Mouse (Mus musculus) CH12.LX (cell line): Measurements from ENCODE around the gene Perm1. TPM values are rescaled to one million over a fixed set of nuclear protein-coding genes. Genes with fewer than 3 reads are reported as not detected.

Source experiments
- DNase-seq: peaks from one replicate; pipeline ENCODE4 v3.0.0-alpha.2; 2013; ENCODE audit errors: extremely low read depth
- H3K27ac ChIP-seq: 2 replicates; pipeline ENCODE4 v1.5.1; 2012; ENCODE audit warnings: low read depth, mild to moderate bottlenecking, control low read depth, moderate library complexity; ENCODE audit not compliant: insufficient read depth
- H3K27me3 ChIP-seq: replicated peaks from 2 replicates; pipeline ENCODE3; 2012; ENCODE audit warnings: inconsistent platforms
- H3K36me3 ChIP-seq, 2 experiments: replicated peaks in 1 of 2; 2 replicates each; pipeline versions ENCODE3 to v1.6.1; 2012; ENCODE audit warnings: inconsistent platforms in 1 of 2, low read length in 1 of 2, mild to moderate bottlenecking in 1 of 2, mixed read lengths in 1 of 2, moderate library complexity in 1 of 2; ENCODE audit not compliant: control insufficient read depth in 1 of 2, insufficient read depth in 1 of 2
- H3K4me1 ChIP-seq, 2 experiments: 2 replicates each; pipeline ENCODE4 v1.6.1; 2012; ENCODE audit warnings: inconsistent platforms in 1 of 2, moderate library complexity in 1 of 2; ENCODE audit not compliant: insufficient read depth in 2 of 2, control insufficient read depth in 1 of 2
- H3K4me2 ChIP-seq: 2 replicates; pipeline ENCODE4 v1.6.1; 2012; ENCODE audit warnings: low read depth, mild to moderate bottlenecking, control low read depth; ENCODE audit not compliant: poor library complexity, insufficient read depth, severe bottlenecking
- H3K4me3 ChIP-seq, 3 experiments: fragments of 150-350 bp in 1 of 3; sonication (generic) in 1 of 3; replicated peaks in 1 of 3; 2 replicates each; pipeline versions ENCODE3 to v1.5.1; 2011 to 2012; ENCODE audit warnings: low read depth in 2 of 3, low read length in 2 of 3, mild to moderate bottlenecking in 2 of 3, moderate library complexity in 2 of 3, control low read depth in 1 of 3, improper control_type of control experiment in 1 of 3, inconsistent platforms in 1 of 3, mixed read lengths in 1 of 3; ENCODE audit not compliant: poor library complexity in 1 of 3
- H3K79me2 ChIP-seq: replicated peaks from 2 replicates; pipeline ENCODE4 v1.6.1; 2012; ENCODE audit warnings: mild to moderate bottlenecking, moderate library complexity; ENCODE audit not compliant: control insufficient read depth, poor library complexity, insufficient read depth, severe bottlenecking; ENCODE audit errors: extremely low read depth
- H3K9ac ChIP-seq: 2 replicates; pipeline ENCODE4 v1.6.1; 2012; ENCODE audit warnings: low read depth, mild to moderate bottlenecking, control low read depth, moderate library complexity; ENCODE audit not compliant: insufficient read depth
- H3K9me3 ChIP-seq: replicated peaks from 2 replicates; pipeline ENCODE3; 2012; ENCODE audit warnings: low read length, inconsistent platforms, mixed read lengths
- E2F4 ChIP-seq: IDR thresholded peaks from 2 replicates; pipeline ENCODE4 v1.6.1; 2011; ENCODE audit warnings: low read depth, low read length, improper control_type of control experiment; ENCODE audit not compliant: insufficient replicate concordance
- HCFC1 ChIP-seq: IDR thresholded peaks from 2 replicates; pipeline ENCODE4 v1.6.1; 2012; ENCODE audit warnings: low read depth, mild to moderate bottlenecking, inconsistent platforms, low read length, improper control_type of control experiment
- IRF4 ChIP-seq: IDR thresholded peaks from 2 replicates; pipeline ENCODE4 v1.6.1; 2014; ENCODE audit warnings: low read depth, mild to moderate bottlenecking, inconsistent platforms, low read length, improper control_type of control experiment
- JUN ChIP-seq: IDR thresholded peaks from 2 replicates; pipeline ENCODE4 v1.6.1; 2011; ENCODE audit warnings: low read depth, mild to moderate bottlenecking, low read length, improper control_type of control experiment, moderate library complexity; ENCODE audit not compliant: insufficient read depth
- JUND ChIP-seq: conservative IDR thresholded peaks from 2 replicates; pipeline ENCODE4 v1.6.1; 2011; ENCODE audit warnings: low read depth, low read length, improper control_type of control experiment
- KAT2A ChIP-seq: IDR thresholded peaks from 2 replicates; pipeline ENCODE4 v1.6.1; 2012; ENCODE audit warnings: low read length, improper control_type of control experiment, inconsistent platforms; ENCODE audit not compliant: insufficient replicate concordance
- MAZ ChIP-seq: IDR thresholded peaks from 2 replicates; pipeline ENCODE4 v1.6.1; 2012; ENCODE audit warnings: low read depth, mild to moderate bottlenecking, inconsistent platforms, low read length, improper control_type of control experiment, moderate library complexity
- NELFE ChIP-seq: IDR thresholded peaks from 2 replicates; pipeline ENCODE4 v1.6.1; 2011; ENCODE audit warnings: low read depth, low read length, improper control_type of control experiment
- NRF1 ChIP-seq: IDR thresholded peaks from 2 replicates; pipeline ENCODE4 v1.6.1; 2014; ENCODE audit warnings: low read depth, mild to moderate bottlenecking, inconsistent platforms, low read length, improper control_type of control experiment, moderate library complexity
- PAX5 ChIP-seq: IDR thresholded peaks from 2 replicates; pipeline ENCODE4 v1.6.1; 2012; ENCODE audit warnings: low read length, inconsistent platforms, mixed read lengths
- SMC3 ChIP-seq: IDR thresholded peaks from 2 replicates; pipeline ENCODE4 v1.6.1; 2011; ENCODE audit warnings: low read depth, low read length, improper control_type of control experiment
- TBP ChIP-seq: conservative IDR thresholded peaks from 2 replicates; pipeline ENCODE4 v1.6.1; 2011; ENCODE audit warnings: low read depth, low read length, improper control_type of control experiment
- TCF12 ChIP-seq: IDR thresholded peaks from 2 replicates; pipeline ENCODE4 v1.6.1; 2014; ENCODE audit warnings: low read depth, mild to moderate bottlenecking, inconsistent platforms, low read length, improper control_type of control experiment
- UBTF ChIP-seq: IDR thresholded peaks from 2 replicates; pipeline ENCODE4 v1.6.1; 2012; ENCODE audit warnings: low read depth, mild to moderate bottlenecking, inconsistent platforms, low read length, improper control_type of control experiment, moderate library complexity
- USF2 ChIP-seq: conservative IDR thresholded peaks from 2 replicates; pipeline ENCODE4 v1.6.1; 2011; ENCODE audit warnings: low read depth, low read length, improper control_type of control experiment
- ZKSCAN1 ChIP-seq: IDR thresholded peaks from 2 replicates; pipeline ENCODE4 v1.6.1; 2012; ENCODE audit warnings: low read depth, inconsistent platforms, low read length, improper control_type of control experiment, borderline replicate concordance
- ZMIZ1 ChIP-seq: IDR thresholded peaks from 2 replicates; pipeline ENCODE4 v1.6.1; 2012; ENCODE audit warnings: low read depth, mild to moderate bottlenecking, inconsistent platforms, low read length, improper control_type of control experiment
- ZNF384 ChIP-seq: IDR thresholded peaks from 2 replicates; pipeline ENCODE4 v1.6.1; 2012; ENCODE audit warnings: low read depth, low read length, improper control_type of control experiment, inconsistent platforms
- dilution Hi-C: fragments of 300-500 bp; cut with MboI; formaldehyde crosslinking; loops from 2 replicates; pipeline ENCODE4 v1.14.3; 2020; ENCODE audit warnings: low sequenced_read_pairs; ENCODE audit not compliant: extremely low pct_unique_long_range_greater_than_20kb, extremely low pct_ligation_motif_present
- in situ Hi-C: fragments of 300-500 bp; cut with MboI; formaldehyde crosslinking; loops from 3 replicates; pipeline ENCODE4 v1.14.3; 2019; ENCODE audit warnings: low sequenced_read_pairs, low pct_ligation_motif_present, low pct_unique_long_range_greater_than_20kb, mixed read lengths
- polyA plus RNA-seq: library from polyadenylated mRNA; unstranded; fragments of >175 nt; gene quantifications from 2 replicates; pipeline ENCODE4 v1.2.1, GENCODE M21; 2012; ENCODE audit warnings: low read depth; ENCODE audit not compliant: insufficient read length
- total RNA-seq, 2 experiments: library from RNA; depleted of rRNA; stranded (reverse); fragments of 300-350 nt in 1 of 2; fragments of >200 nt in 1 of 2; gene quantifications; 2 replicates each; pipeline ENCODE4 v1.2.3; 2012 to 2014

Perm1 gene
- total and polyA plus RNA-seq, 3 experiments = 0.08 to 0.43 TPM; not detected in 1

- dilution Hi-C loops (no loop called here), in situ Hi-C loops (no loop called here)
- H3K9me3 ChIP-seq = no peaks in the 10 kb centered on the region
- no peak for DNase-seq
- no peak overlapping the region for H3K9ac ChIP-seq
- no peak overlapping the region for H3K27ac ChIP-seq
- no peak overlapping the region for H3K4me2 ChIP-seq
- H3K27me3 ChIP-seq = no peaks in the 10 kb centered on the region
- peaks cover 13 to 15% of the 10 kb centered on the region in 2 experiments for H3K4me1 ChIP-seq
- H3K4me3 ChIP-seq = no peak overlapping the region
- TF ChIP-seq MAZ = no peak
- TF ChIP-seq HCFC1 = no peak
- TF ChIP-seq ZMIZ1 = no peak
- no peak for TF ChIP-seq NRF1
- peak; percentile 71; the same call in 1 of the 2 replicates for TF ChIP-seq IRF4
- H3K79me2 ChIP-seq = no peaks in the 10 kb centered on the region
- H3K36me3 ChIP-seq = no peaks in the 10 kb centered on the region
Measured at GRCm38 (mm10) chr4:156213134-156213533, 2.5 kb upstream of the Perm1 start.

- TF ChIP-seq ZMIZ1 = no peak
- TF ChIP-seq PAX5 = no peak
- TF ChIP-seq USF2 = no peak
- no peak for TF ChIP-seq E2F4
- no peak for TF ChIP-seq SMC3
- no peak for TF ChIP-seq NRF1
- TF ChIP-seq TBP = no peak
- no peak for TF ChIP-seq ZKSCAN1
- no peak for TF ChIP-seq JUND
- TF ChIP-seq NELFE = no peak
- TF ChIP-seq UBTF = no peak
- TF ChIP-seq KAT2A = no peak
- TF ChIP-seq TCF12 = no peak
- TF ChIP-seq ZNF384 = no peak
- no peak for TF ChIP-seq HCFC1
- TF ChIP-seq JUN = no peak
- no peak overlapping the region for H3K27ac ChIP-seq
- dilution Hi-C loops = no loop called here
- H3K36me3 ChIP-seq = peaks cover 0 to 4% of the 10 kb centered on the region in 2 experiments
- H3K79me2 ChIP-seq = no peaks in the 10 kb centered on the region
- no peaks in the 10 kb centered on the region for H3K9me3 ChIP-seq
- H3K27me3 ChIP-seq = no peaks in the 10 kb centered on the region
- DNase-seq = no peak
- no peak overlapping the region for H3K9ac ChIP-seq
- H3K4me3 ChIP-seq = no peak overlapping the region
- H3K4me1 ChIP-seq = peaks cover 13 to 15% of the 10 kb centered on the region in 2 experiments
- H3K4me2 ChIP-seq = no peak overlapping the region
- in situ Hi-C loops = no loop called here
Measured at GRCm38 (mm10) chr4:156216196-156216595, 528 bp downstream of the Perm1 start.
